Comparison of ENCODE assay signal across 8 mouse cellular contexts in the genomic region with DNA sequence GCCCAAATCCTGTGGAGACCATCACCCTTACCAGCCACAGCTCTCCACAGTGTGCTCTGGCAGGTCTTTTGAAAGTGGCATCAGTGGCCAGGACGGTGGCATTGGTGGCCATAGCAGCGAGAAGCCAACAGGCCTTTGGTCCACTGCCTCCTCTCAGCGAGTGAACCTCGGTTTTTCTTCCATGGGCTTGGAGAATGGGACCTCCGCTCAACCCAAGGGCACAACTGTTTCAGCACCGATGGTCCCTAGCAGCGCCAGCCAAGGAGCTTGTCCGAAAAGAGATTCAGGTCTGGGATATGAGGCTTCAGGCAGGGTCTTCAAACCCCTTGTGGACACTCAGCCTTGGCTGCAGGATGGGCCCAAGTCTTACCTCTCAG. TPM values are rescaled to one million over a fixed set of nuclear protein-coding genes. Genes with fewer than 3 reads are reported as not detected.
DNase-seq lines count a peak whose midpoint lies in the region; ATAC-seq and TF ChIP-seq lines count a peak whose summit lies in the region.

No protein-coding gene starts in this region.

- no peak for ATAC-seq in erythroblast, adult 5-6 weeks (replicated peaks; ENCODE audit: low FRiP score, poor library complexity, severe bottlenecking)
- no peak for ATAC-seq in liver, embryonic 11.5 days (replicated peaks; ENCODE audit: low FRiP score)
- no peak for ATAC-seq in stomach, embryonic 16.5 days (ENCODE audit: insufficient read depth, low FRiP score)

- no peak overlapping the region for H3K27ac ChIP-seq in testis, adult 2 months (ENCODE audit: control insufficient read depth, insufficient read depth, low read depth, low read length)
- no peak overlapping the region for H3K27ac ChIP-seq in liver, embryonic 11.5 days (ENCODE audit: low read depth, low read length)
- H3K27ac ChIP-seq in stomach, embryonic 16.5 days (ENCODE audit: low read length): no peak overlapping the region

- peak overlapping the region; percentile 99 for H3K4me2 ChIP-seq in liver, embryonic 11.5 days
- peak overlapping the region; percentile 92 for H3K4me2 ChIP-seq in stomach, embryonic 16.5 days (ENCODE audit: low read depth, low read length)

- peaks cover 71% of the 10 kb centered on the region for H3K4me1 ChIP-seq in erythroblast, embryonic 14.5 days (ENCODE audit: control insufficient read depth)
- H3K4me1 ChIP-seq in testis, adult 2 months (ENCODE audit: control insufficient read depth, insufficient read depth, low read length): peaks cover 13% of the 10 kb centered on the region
- peaks cover 47% of the 10 kb centered on the region for H3K4me1 ChIP-seq in liver, embryonic 11.5 days (replicated peaks; ENCODE audit: control insufficient read depth, insufficient read depth, low read length)
- peaks cover 43% of the 10 kb centered on the region for H3K4me1 ChIP-seq in stomach, embryonic 16.5 days (ENCODE audit: control insufficient read depth, insufficient read depth, low read length)

- peak overlapping the region; percentile 88 for H3K9ac ChIP-seq in liver, embryonic 11.5 days (ENCODE audit: low read depth, low read length)
- H3K9ac ChIP-seq in stomach, embryonic 16.5 days (ENCODE audit: low read length): peak overlapping the region; percentile 87

- peak overlapping the region; percentile 85 for H3K4me3 ChIP-seq in erythroblast, embryonic 14.5 days (replicated peaks)
- peak overlapping the region; percentile 20 for H3K4me3 ChIP-seq in testis, adult 2 months (ENCODE audit: control insufficient read depth, low read depth, low read length)
- peak overlapping the region; percentile 78 for H3K4me3 ChIP-seq in liver, embryonic 11.5 days (ENCODE audit: low read depth, low read length)
- H3K4me3 ChIP-seq in stomach, embryonic 16.5 days (replicated peaks; ENCODE audit: low read length): peak overlapping the region; percentile 80

- TF ChIP-seq POLR2A in testis, adult 2 months (IDR thresholded peaks at IDR 0.05; ENCODE audit: control insufficient read depth, low read depth, low read length): no peak

- peaks cover 57% of the 10 kb centered on the region for H3K36me3 ChIP-seq in erythroblast, embryonic 14.5 days (ENCODE audit: control insufficient read depth)
- no peaks in the 10 kb centered on the region for H3K36me3 ChIP-seq in testis, adult 2 months (ENCODE audit: control insufficient read depth, insufficient read depth, low read length)
- peaks cover 9% of the 10 kb centered on the region for H3K36me3 ChIP-seq in liver, embryonic 11.5 days (ENCODE audit: control insufficient read depth, insufficient read depth, low read length)
- no peaks in the 10 kb centered on the region for H3K36me3 ChIP-seq in stomach, embryonic 16.5 days (ENCODE audit: control insufficient read depth, insufficient read depth, low read length)

- H3K27me3 ChIP-seq in erythroblast, embryonic 14.5 days (ENCODE audit: control insufficient read depth): no peaks in the 10 kb centered on the region
- no peaks in the 10 kb centered on the region for H3K27me3 ChIP-seq in testis, adult 2 months (ENCODE audit: control insufficient read depth, insufficient read depth, low read length)
- no peaks in the 10 kb centered on the region for H3K27me3 ChIP-seq in liver, embryonic 11.5 days (replicated peaks; ENCODE audit: control insufficient read depth, insufficient read depth, low read length)
- H3K27me3 ChIP-seq in stomach, embryonic 16.5 days (ENCODE audit: control insufficient read depth, insufficient read depth, low read length): no peaks in the 10 kb centered on the region

- TF ChIP-seq CTCF in testis, adult 2 months (IDR thresholded peaks at IDR 0.05; ENCODE audit: control insufficient read depth, insufficient read depth, insufficient replicate concordance, low read depth, low read length): no peak

- no peak for DNase-seq in testis, postnatal 14 days (ENCODE audit: low spot score)
- no peak for DNase-seq in liver, embryonic 11.5 days (ENCODE audit: low spot score)
- no peak for DNase-seq in layer of hippocampus, postnatal 14 days (ENCODE audit: low spot score in 2 of 2)
- no peak for DNase-seq in embryo, embryonic 10.5 days (ENCODE audit: low spot score)

- 88% methylated on average over 8 of the region's 8 CpGs for WGBS in liver, embryonic 11.5 days
- 82% methylated on average over 8 of the region's 8 CpGs for WGBS in stomach, embryonic 16.5 days

- H3K9me3 ChIP-seq in erythroblast, embryonic 14.5 days (ENCODE audit: control insufficient read depth, low read length): no peaks in the 10 kb centered on the region
- H3K9me3 ChIP-seq in liver, embryonic 11.5 days (ENCODE audit: control insufficient read depth, low read length): no peaks in the 10 kb centered on the region
- no peaks in the 10 kb centered on the region for H3K9me3 ChIP-seq in stomach, embryonic 16.5 days (replicated peaks; ENCODE audit: control insufficient read depth, low read length)

RNA-seq across cellular contexts. Expression of gene Limd1, which starts 1.4 kb away (rescaled TPM):
- polyA plus RNA-seq in erythroblast, embryonic 14.5 days (2012): 1.1 TPM in 2 replicates
- 10.7 and 19.2 TPM in 2 replicates for total RNA-seq in erythroblast, adult 5-6 weeks (2015; ENCODE audit: low replicate concordance)
- 14.1 and 22.6 TPM in 2 replicates for total RNA-seq in erythroblast, adult 5-6 weeks (2017; ENCODE audit: low replicate concordance)
- 34.7 and 43.1 TPM in 2 replicates for polyA plus RNA-seq in testis, adult 2 months (2012; rRNA removed)
- polyA plus RNA-seq in liver, embryonic 11.5 days (2014; fragmentation: Nextera tagmentation; extraction: Ambion mirVana): 41.7 and 42.2 TPM in 2 replicates
- polyA plus RNA-seq in stomach, embryonic 16.5 days (2015; fragmentation: Nextera tagmentation; extraction: Ambion mirVana): 48.8 and 49.6 TPM in 2 replicates
- total RNA-seq in layer of hippocampus, postnatal 14 days (2021): 10 to 100 TPM in 1 of 2 experiments, 1 to 10 TPM in 1; 8.2 to 11.3 TPM

RNA-seq across cellular contexts. Expression of gene Sacm1l, which starts 49.7 kb away (rescaled TPM):
- 0.07 and 0.08 TPM in 2 replicates for polyA plus RNA-seq in erythroblast, embryonic 14.5 days (2012)
- total RNA-seq in erythroblast, adult 5-6 weeks (2015; ENCODE audit: low replicate concordance): 12.7 and 15.5 TPM in 2 replicates
- total RNA-seq in erythroblast, adult 5-6 weeks (2017; ENCODE audit: low replicate concordance): 12.8 and 13.4 TPM in 2 replicates
- polyA plus RNA-seq in testis, adult 2 months (2012; rRNA removed): 2.9 and 5.1 TPM in 2 replicates
- 44.5 and 55.3 TPM in 2 replicates for polyA plus RNA-seq in liver, embryonic 11.5 days (2014; fragmentation: Nextera tagmentation; extraction: Ambion mirVana)
- polyA plus RNA-seq in stomach, embryonic 16.5 days (2015; fragmentation: Nextera tagmentation; extraction: Ambion mirVana): 63.6 and 65.4 TPM in 2 replicates
- 10 to 100 TPM; 47.5 to 52.2 TPM for total RNA-seq in layer of hippocampus, postnatal 14 days (2021)

Comparison
In these comparisons a context has a peak if more than half of its experiments do, and no peak if none do; other contexts are left out.
1. H3K4me3 ChIP-seq: peak in every context shown above with its lines; median percentile 85 in erythroblast, embryonic 14.5 days; 80 in stomach, embryonic 16.5 days; 78 in liver, embryonic 11.5 days; 20 in testis, adult 2 months.
2. RNA of gene Limd1, which starts 1.4 kb away (polyA plus RNA-seq): 48.8 to 49.6 TPM in stomach, embryonic 16.5 days, 41.7 to 42.2 TPM in liver, embryonic 11.5 days and 34.7 to 43.1 TPM in testis, adult 2 months; 1.1 TPM in erythroblast, embryonic 14.5 days; every median in the first group is over 10 times any median in the second.